Mouse (Mus musculus): ENCODE data around the gene Hist1h4f. TPM values are rescaled to one million over a fixed set of nuclear protein-coding genes. Genes with fewer than 3 reads are reported as not detected.
A peak's percentile ranks its signal among the peaks of the same experiment; 100 is the strongest.

Hist1h4f gene
- polyA plus RNA-seq, 1 experiment from 2014 or later = 1.1 TPM

DNA sequence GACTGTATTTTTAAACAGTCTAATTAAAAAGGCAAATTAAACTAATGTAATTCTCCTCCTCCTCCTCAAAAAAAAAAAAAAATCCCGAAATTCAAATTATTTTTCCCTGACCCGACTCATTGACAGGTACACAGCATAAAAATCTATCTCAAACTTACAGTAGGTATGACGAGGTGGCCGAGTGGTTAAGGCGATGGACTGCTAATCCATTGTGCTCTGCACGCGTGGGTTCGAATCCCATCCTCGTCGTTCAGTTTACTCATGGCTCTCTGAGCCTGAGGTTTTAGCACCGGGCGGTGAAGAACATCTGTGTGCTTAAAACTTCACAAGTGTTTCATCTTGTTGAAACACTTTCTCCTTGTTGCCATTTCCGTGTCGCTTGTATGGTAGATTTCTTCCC lies 29.7 kb downstream of the Hist1h4f start:
- WGBS = under 1% methylated on average over 14 of the region's 14 CpGs

DNA sequence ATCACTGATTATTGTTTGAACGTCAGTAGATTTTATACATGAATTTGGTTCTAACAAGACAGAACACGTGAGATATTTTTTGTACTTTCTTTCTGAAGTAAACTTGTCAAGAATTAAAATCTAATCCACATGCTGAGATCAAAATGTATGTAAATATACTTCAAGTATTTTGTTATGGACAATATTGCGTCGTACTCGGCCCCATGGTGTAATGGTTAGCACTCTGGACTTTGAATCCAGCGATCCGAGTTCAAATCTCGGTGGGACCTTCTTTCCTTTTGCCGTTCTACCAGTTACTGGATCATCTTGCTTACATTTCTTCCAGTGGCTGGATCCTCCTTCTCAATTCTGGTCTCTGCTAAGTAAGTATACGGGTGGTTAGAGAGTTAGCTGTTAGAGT lies 32.0 kb downstream of the Hist1h4f start:
- Histone ChIP-seq H3K9me3 (ENCODE audit: control insufficient read depth, low read length) (no peaks in the 10 kb centered on the region), H3K36me3 (ENCODE audit: control insufficient read depth, insufficient read depth, low read length) (no peaks in the 10 kb centered on the region), H3K4me3 (ENCODE audit: low read length) (peak overlapping the region; percentile 57), H3K27me3 (ENCODE audit: control insufficient read depth, insufficient read depth, low read length) (no peaks in the 10 kb centered on the region), H3K4me1 (ENCODE audit: control insufficient read depth, insufficient read depth, low read length) (peaks cover 3% of the 10 kb centered on the region; the same call in 1 of the 2 replicates), H3K4me2 (replicated peaks; ENCODE audit: low read depth, low read length) (peak overlapping the region; percentile 90), H3K27ac (ENCODE audit: low read depth, low read length) (peak overlapping the region; percentile 65; the same call in 1 of the 2 replicates), H3K9ac (ENCODE audit: low read depth, low read length) (peak overlapping the region; percentile 45; the same call in 1 of the 2 replicates)
- ATAC-seq (ENCODE audit: low FRiP score, low TSS enrichment) = peak; percentile 30; the same call in 1 of the 2 replicates
- WGBS = 0% methylated on average over 10 of the region's 10 CpGs

More for the DNA sequence above, 29.7 kb downstream of the Hist1h4f start:
- peak overlapping the region; percentile 7; the same call in 1 of the 2 replicates for H3K4me3 ChIP-seq (ENCODE audit: low read length)
- 0 out of 2 replicates have a peak, but pooled peaks have one; percentile 29 for ATAC-seq (ENCODE audit: low FRiP score, low TSS enrichment)
- peak overlapping the region; percentile 31; the same call in 1 of the 2 replicates for H3K4me2 ChIP-seq (replicated peaks; ENCODE audit: low read depth, low read length)
- H3K36me3 ChIP-seq (ENCODE audit: control insufficient read depth, insufficient read depth, low read length) = no peaks in the 10 kb centered on the region
- H3K27me3 ChIP-seq (ENCODE audit: control insufficient read depth, insufficient read depth, low read length) = no peaks in the 10 kb centered on the region
- H3K9ac ChIP-seq (ENCODE audit: low read depth, low read length) = no peak overlapping the region
- H3K9me3 ChIP-seq (ENCODE audit: control insufficient read depth, low read length) = no peaks in the 10 kb centered on the region
- no peaks in the 10 kb centered on the region for H3K4me1 ChIP-seq (ENCODE audit: control insufficient read depth, insufficient read depth, low read length)
- H3K27ac ChIP-seq (ENCODE audit: low read depth, low read length) = no peak overlapping the region

DNA sequence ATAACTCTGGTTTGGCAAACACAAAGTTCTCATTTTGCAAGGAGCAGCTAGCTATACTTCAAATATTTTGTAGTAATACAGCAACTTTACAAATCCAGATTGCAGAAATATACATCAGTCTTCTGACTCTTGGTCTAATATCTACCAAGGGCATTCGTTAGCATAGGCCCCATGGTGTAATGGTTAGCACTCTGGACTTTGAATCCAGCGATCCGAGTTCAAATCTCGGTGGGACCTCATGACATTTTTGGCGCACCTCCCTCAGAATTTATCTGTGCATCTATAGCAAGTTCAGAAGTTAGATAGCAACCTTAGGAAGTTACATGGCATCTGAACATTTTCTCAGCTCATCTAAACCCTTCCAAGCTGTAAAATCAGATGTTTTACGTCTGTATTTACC lies 32.6 kb downstream of the Hist1h4f start:
- H3K4me3 ChIP-seq (ENCODE audit: low read length) = peak overlapping the region; percentile 57
- no peaks in the 10 kb centered on the region for H3K27me3 ChIP-seq (ENCODE audit: control insufficient read depth, insufficient read depth, low read length)
- H3K4me1 ChIP-seq (ENCODE audit: control insufficient read depth, insufficient read depth, low read length) = peaks cover 3% of the 10 kb centered on the region; the same call in 1 of the 2 replicates
- H3K36me3 ChIP-seq (ENCODE audit: control insufficient read depth, insufficient read depth, low read length) = no peaks in the 10 kb centered on the region
- ATAC-seq (ENCODE audit: low FRiP score, low TSS enrichment) = peak; percentile 45; the same call in 1 of the 2 replicates
- WGBS = under 1% methylated on average over 6 of the region's 6 CpGs
- H3K9me3 ChIP-seq (ENCODE audit: control insufficient read depth, low read length) = no peaks in the 10 kb centered on the region
- peak overlapping the region; percentile 90 for H3K4me2 ChIP-seq (replicated peaks; ENCODE audit: low read depth, low read length)
- H3K9ac ChIP-seq (ENCODE audit: low read depth, low read length) = peak overlapping the region; percentile 45; the same call in 1 of the 2 replicates
- H3K27ac ChIP-seq (ENCODE audit: low read depth, low read length) = peak overlapping the region; percentile 65; the same call in 1 of the 2 replicates

DNA sequence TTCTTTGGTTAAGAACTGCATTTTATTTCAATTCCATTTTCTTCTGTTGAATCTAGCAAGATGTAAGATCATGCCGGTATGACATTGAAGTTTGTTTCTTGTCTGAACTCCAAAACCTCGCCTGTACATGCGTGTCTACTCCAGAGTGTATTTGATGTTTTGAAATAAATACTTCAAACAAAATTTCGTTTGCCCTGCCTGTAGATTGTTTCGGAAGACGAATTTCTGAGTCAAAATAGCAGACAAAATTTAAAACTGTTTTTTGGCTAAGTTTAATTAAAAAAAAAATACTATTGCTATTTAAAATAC lies 33.2 kb downstream of the Hist1h4f start:
- no peak overlapping the region; the same call in 1 of the 2 replicates for H3K9ac ChIP-seq (ENCODE audit: low read depth, low read length)
- ATAC-seq (ENCODE audit: low FRiP score, low TSS enrichment) = no peak
- peak overlapping the region; percentile 57 for H3K4me3 ChIP-seq (ENCODE audit: low read length)
- no peaks in the 10 kb centered on the region for H3K36me3 ChIP-seq (ENCODE audit: control insufficient read depth, insufficient read depth, low read length)
- peak overlapping the region; percentile 90 for H3K4me2 ChIP-seq (replicated peaks; ENCODE audit: low read depth, low read length)
- H3K27ac ChIP-seq (ENCODE audit: low read depth, low read length) = no peak overlapping the region
- H3K27me3 ChIP-seq (ENCODE audit: control insufficient read depth, insufficient read depth, low read length) = no peaks in the 10 kb centered on the region
- H3K4me1 ChIP-seq (ENCODE audit: control insufficient read depth, insufficient read depth, low read length) = peaks cover 3% of the 10 kb centered on the region; the same call in 1 of the 2 replicates
- under 1% methylated on average over 6 of the region's 6 CpGs for WGBS
- H3K9me3 ChIP-seq (ENCODE audit: control insufficient read depth, low read length) = no peaks in the 10 kb centered on the region

DNA sequence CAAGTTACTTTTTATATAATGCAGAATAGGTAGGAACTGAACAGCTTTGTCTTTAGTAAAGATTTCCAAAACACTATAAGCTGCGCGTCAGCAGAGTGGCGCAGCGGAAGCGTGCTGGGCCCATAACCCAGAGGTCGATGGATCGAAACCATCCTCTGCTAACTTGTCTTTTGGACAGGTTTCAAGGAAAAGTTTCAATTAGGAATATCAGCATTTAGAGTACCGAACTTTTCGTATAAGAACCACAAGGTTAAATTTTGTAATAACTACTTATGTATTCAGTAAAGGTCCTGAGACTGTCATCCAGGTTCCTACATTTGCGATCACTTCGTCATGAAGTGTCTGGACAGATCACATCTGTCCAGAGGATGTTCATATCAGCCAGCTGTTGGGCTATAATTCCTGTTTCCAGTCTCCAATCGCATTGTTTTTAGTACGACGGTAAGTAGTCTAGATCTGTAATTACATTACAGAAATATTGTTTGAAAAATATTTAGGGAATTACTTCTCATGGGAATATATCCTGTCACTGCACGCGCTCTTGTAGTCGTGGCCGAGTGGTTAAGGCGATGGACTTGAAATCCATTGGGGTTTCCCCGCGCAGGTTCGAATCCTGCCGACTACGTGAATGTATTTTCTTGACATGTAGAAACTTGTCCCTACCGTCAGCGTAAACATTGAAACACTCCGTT lies 33.7 kb downstream of the Hist1h4f start:
- Histone ChIP-seq H3K4me1 (ENCODE audit: control insufficient read depth, insufficient read depth, low read length) (peaks cover 3% of the 10 kb centered on the region; the same call in 1 of the 2 replicates), H3K27me3 (ENCODE audit: control insufficient read depth, insufficient read depth, low read length) (no peaks in the 10 kb centered on the region), H3K4me3 (ENCODE audit: low read length) (peak overlapping the region; percentile 57), H3K4me2 (replicated peaks; ENCODE audit: low read depth, low read length) (peak overlapping the region; percentile 90), H3K27ac (ENCODE audit: low read depth, low read length) (peak overlapping the region; percentile 44; the same call in 1 of the 2 replicates), H3K36me3 (ENCODE audit: control insufficient read depth, insufficient read depth, low read length) (no peaks in the 10 kb centered on the region), H3K9ac (ENCODE audit: low read depth, low read length) (peak overlapping the region; percentile 42; the same call in 1 of the 2 replicates), H3K9me3 (ENCODE audit: control insufficient read depth, low read length) (no peaks in the 10 kb centered on the region)
- peak; percentile 85 for ATAC-seq (ENCODE audit: low FRiP score, low TSS enrichment)
- under 1% methylated on average over 27 of the region's 27 CpGs for whole genome bisulfite sequencing

DNA sequence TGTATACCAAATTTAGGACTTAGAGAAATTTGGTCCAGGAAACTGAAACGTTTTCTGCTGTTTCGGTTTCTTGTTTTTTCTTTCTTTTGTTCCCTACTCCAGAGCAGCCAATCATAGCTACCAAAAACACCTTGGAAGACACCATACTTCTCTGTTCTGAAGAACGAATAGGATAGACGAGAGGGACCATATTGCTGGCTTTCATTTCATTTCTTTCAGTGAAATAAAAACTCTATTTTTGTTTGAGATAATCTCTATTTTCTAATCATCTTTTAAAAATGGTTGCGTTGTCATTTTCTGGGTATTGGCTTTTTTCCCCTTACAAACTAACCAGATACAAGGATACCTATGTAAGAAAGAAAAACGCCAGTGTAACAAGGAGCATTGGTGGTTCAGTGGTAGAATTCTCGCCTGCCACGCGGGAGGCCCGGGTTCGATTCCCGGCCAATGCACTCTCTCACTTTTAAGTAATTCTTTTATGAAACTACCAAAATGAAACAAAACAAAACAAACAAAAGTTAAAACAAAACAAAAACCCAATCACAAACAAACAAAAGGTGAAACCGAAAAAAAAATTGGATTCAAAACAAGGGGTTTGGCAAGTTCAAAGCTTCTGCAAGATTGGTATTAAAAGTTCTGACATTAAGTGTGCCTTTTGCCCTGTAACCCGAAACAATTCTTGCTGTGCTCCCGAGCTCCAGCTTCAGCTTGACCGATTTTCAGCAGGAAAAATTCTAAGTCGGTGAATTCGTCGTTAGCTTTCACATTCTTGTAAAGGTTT lies 34.4 kb downstream of the Hist1h4f start:
- Histone ChIP-seq H3K36me3 (ENCODE audit: control insufficient read depth, insufficient read depth, low read length) (no peaks in the 10 kb centered on the region), H3K9ac (ENCODE audit: low read depth, low read length) (peak overlapping the region; percentile 42; the same call in 1 of the 2 replicates), H3K4me2 (replicated peaks; ENCODE audit: low read depth, low read length) (peak overlapping the region; percentile 90), H3K27ac (ENCODE audit: low read depth, low read length) (peak overlapping the region; percentile 44; the same call in 1 of the 2 replicates), H3K4me3 (ENCODE audit: low read length) (peak overlapping the region; percentile 57), H3K27me3 (ENCODE audit: control insufficient read depth, insufficient read depth, low read length) (no peaks in the 10 kb centered on the region), H3K4me1 (ENCODE audit: control insufficient read depth, insufficient read depth, low read length) (peaks cover 3% of the 10 kb centered on the region; the same call in 1 of the 2 replicates), H3K9me3 (ENCODE audit: control insufficient read depth, low read length) (no peaks in the 10 kb centered on the region)
- ATAC-seq (ENCODE audit: low FRiP score, low TSS enrichment) = peak; percentile 60
- WGBS = 0% methylated on average over 19 of the region's 19 CpGs

DNA sequence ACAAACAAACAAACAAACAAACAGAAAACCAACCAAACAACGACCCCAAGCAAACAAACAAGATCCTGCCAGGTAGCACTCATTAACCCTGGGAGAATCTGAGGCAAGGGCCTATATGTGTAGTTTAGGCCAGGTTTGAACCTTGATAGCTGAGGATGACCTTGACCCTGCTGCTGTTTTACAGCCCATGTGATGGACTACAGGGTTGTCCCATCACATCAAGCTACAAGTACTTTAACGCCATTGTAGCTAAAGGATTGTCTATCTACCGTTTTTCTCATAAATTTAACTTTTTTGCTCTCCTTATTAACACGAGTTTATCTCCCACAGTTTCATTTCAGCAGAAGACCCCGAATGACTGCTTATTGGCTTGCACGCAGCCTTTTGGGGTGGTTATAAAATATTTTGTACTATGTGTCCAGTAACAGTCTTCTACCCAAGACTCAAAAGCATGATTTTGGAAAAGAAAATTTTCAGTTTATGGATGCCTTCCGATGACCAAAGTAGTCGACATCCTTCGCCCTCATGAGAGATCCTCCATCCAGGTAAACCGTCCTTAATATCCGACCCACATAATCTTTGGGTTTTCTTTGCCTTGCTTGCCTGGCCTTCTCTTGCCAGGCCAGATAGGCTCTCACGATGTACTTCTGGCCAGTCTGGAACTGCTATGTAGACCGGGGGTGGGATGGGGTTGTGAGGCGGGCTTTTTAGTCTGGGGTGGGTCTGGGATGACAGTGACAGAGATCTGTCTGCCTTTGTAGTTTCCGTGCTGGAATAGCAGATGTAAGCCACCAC lies 35.4 kb downstream of the Hist1h4f start:
- no peaks in the 10 kb centered on the region for H3K36me3 ChIP-seq (ENCODE audit: control insufficient read depth, insufficient read depth, low read length)
- H3K27ac ChIP-seq (ENCODE audit: low read depth, low read length) = no peak overlapping the region
- H3K9me3 ChIP-seq (ENCODE audit: control insufficient read depth, low read length) = no peaks in the 10 kb centered on the region
- WGBS = 48% methylated on average over 15 of the region's 15 CpGs
- H3K4me2 ChIP-seq (replicated peaks; ENCODE audit: low read depth, low read length) = peak overlapping the region; percentile 90
- H3K9ac ChIP-seq (ENCODE audit: low read depth, low read length) = peak overlapping the region; percentile 42; the same call in 1 of the 2 replicates
- no peaks in the 10 kb centered on the region for H3K27me3 ChIP-seq (ENCODE audit: control insufficient read depth, insufficient read depth, low read length)
- peak overlapping the region; percentile 57 for H3K4me3 ChIP-seq (ENCODE audit: low read length)
- peaks cover 3% of the 10 kb centered on the region; the same call in 1 of the 2 replicates for H3K4me1 ChIP-seq (ENCODE audit: control insufficient read depth, insufficient read depth, low read length)
- no peak for ATAC-seq (ENCODE audit: low FRiP score, low TSS enrichment)

DNA sequence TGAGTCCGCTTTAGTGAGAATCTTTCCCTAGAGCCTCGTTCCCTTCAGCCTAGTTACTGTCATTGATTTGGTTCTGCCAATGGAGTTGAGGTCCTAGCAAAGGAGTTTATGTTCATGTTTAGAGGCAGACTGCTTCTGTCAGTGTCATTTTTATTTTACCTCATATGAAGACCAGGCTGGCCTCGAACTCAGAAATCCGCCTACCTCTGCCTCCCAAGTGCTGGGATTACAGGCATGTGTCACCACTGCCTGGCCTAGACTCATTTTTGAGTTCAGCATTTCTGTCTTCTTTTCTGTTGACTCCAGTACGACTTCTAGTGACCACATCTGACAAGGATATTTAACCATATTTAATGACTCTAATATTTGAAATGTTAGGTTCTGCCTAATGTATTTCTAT lies 36.2 kb downstream of the Hist1h4f start:
- ATAC-seq (ENCODE audit: low FRiP score, low TSS enrichment) = no peak
- Histone ChIP-seq H3K27ac (ENCODE audit: low read depth, low read length) (no peak overlapping the region), H3K4me1 (ENCODE audit: control insufficient read depth, insufficient read depth, low read length) (peaks cover 5% of the 10 kb centered on the region; the same call in 1 of the 2 replicates), H3K27me3 (ENCODE audit: control insufficient read depth, insufficient read depth, low read length) (no peaks in the 10 kb centered on the region), H3K4me2 (replicated peaks; ENCODE audit: low read depth, low read length) (no peak overlapping the region), H3K9ac (ENCODE audit: low read depth, low read length) (no peak overlapping the region), H3K36me3 (ENCODE audit: control insufficient read depth, insufficient read depth, low read length) (no peaks in the 10 kb centered on the region), H3K9me3 (ENCODE audit: control insufficient read depth, low read length) (no peaks in the 10 kb centered on the region), H3K4me3 (ENCODE audit: low read length) (no peak overlapping the region)
- 80% methylated on average over 5 of the region's 5 CpGs for WGBS

All from kidney, embryonic 14.5 days (tissue).